ENCODE assay signal across 27 mouse cellular contexts in genomic region chr19:57229161-57229560, GRCm38 (mm10).
"Had no signal": no experiment of that assay in that cellular context is flagged by ENCODE, and none has a peak within 500 bp of the region (broad histone marks: within the 10 kb centered on the region; RNA-seq: fewer than 3 reads in every experiment).

No protein-coding gene starts in this region.

- H3K36me3 ChIP-seq: heart, embryonic 13.5 days; heart, embryonic 15.5 days; hindbrain, embryonic 13.5 days; hindbrain, embryonic 15.5 days; kidney, embryonic 15.5 days; limb, embryonic 10.5 days; limb, embryonic 12.5 days; liver, embryonic 13.5 days; liver, embryonic 15.5 days had no signal

- DNase-seq: gastrocnemius, postnatal 14 days; gastrocnemius, postnatal 36 days; heart, adult 18-20 months; heart, postnatal 14 days; heart, postnatal 36 days; kidney, adult 11 months; kidney, adult 2 months; kidney, adult 9 months; kidney, postnatal 14 days; kidney, postnatal 36 days; layer of hippocampus, adult 9-11 months; layer of hippocampus, postnatal 36 days; liver; liver, embryonic 13.5 days had no signal

- H3K27me3 ChIP-seq: heart, embryonic 13.5 days; heart, embryonic 15.5 days; hindbrain, embryonic 13.5 days; hindbrain, embryonic 15.5 days; kidney, embryonic 15.5 days; limb, embryonic 12.5 days; liver, embryonic 13.5 days; liver, embryonic 15.5 days had no signal

- H3K4me3 ChIP-seq: heart, embryonic 13.5 days; heart, embryonic 15.5 days; hindbrain, embryonic 13.5 days; hindbrain, embryonic 15.5 days; kidney, embryonic 15.5 days; limb, embryonic 10.5 days; limb, embryonic 12.5 days; liver, embryonic 13.5 days; liver, embryonic 15.5 days had no signal

- H3K9me3 ChIP-seq: heart, embryonic 13.5 days; heart, embryonic 15.5 days; hindbrain, embryonic 13.5 days; hindbrain, embryonic 15.5 days; kidney, embryonic 15.5 days; limb, embryonic 10.5 days; limb, embryonic 12.5 days; liver, embryonic 13.5 days; liver, embryonic 15.5 days had no signal

- H3K4me1 ChIP-seq: heart, embryonic 13.5 days; heart, embryonic 15.5 days; hindbrain, embryonic 13.5 days; hindbrain, embryonic 15.5 days; kidney, embryonic 15.5 days; limb, embryonic 10.5 days; limb, embryonic 12.5 days; liver, embryonic 13.5 days; liver, embryonic 15.5 days had no signal

- H3K4me2 ChIP-seq: heart, embryonic 11.5 days; heart, embryonic 13.5 days; heart, embryonic 15.5 days; hindbrain, embryonic 13.5 days; hindbrain, embryonic 15.5 days; kidney, embryonic 15.5 days; limb, embryonic 12.5 days; liver, embryonic 11.5 days; liver, embryonic 13.5 days; liver, embryonic 15.5 days had no signal

- H3K27ac ChIP-seq: heart, embryonic 13.5 days; heart, embryonic 15.5 days; hindbrain, embryonic 13.5 days; hindbrain, embryonic 15.5 days; hindbrain, postnatal 0 days; kidney, embryonic 15.5 days; kidney, postnatal 0 days; limb, embryonic 10.5 days; limb, embryonic 12.5 days; liver, embryonic 13.5 days; liver, embryonic 15.5 days had no signal

- ATAC-seq: hindbrain, postnatal 0 days; intestine, embryonic 16.5 days had no signal

- H3K9ac ChIP-seq: heart, embryonic 13.5 days; heart, embryonic 15.5 days; hindbrain, embryonic 13.5 days; hindbrain, embryonic 15.5 days; kidney, embryonic 15.5 days; limb, embryonic 12.5 days; liver, embryonic 13.5 days; liver, embryonic 15.5 days had no signal
